In the genomic region with DNA sequence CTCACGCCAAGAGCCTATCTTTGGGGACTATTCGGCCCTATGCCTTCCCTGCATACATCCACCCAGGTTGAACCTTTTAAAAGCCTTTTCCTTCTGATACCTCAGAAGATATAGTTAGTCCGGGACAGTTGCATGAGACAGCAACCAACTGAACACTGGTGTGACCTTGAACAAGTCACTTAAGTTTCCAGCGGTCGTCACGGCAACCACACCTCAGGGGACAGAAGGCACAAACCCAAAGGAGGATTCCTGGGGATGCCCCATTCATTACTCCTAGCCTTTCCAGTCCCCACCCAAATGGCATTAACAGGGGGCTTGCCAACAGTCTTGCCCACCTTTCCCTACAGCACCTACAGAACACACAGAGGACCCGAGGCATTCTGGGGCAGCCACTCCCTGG, we compare ENCODE assay signal across 13 mouse cellular contexts. TPM values are rescaled to one million over a fixed set of nuclear protein-coding genes. Genes with fewer than 3 reads are reported as not detected.
A peak's percentile ranks its signal among the peaks of the same experiment; 100 is the strongest.
DNase-seq lines count a peak whose midpoint lies in the region; ATAC-seq and TF ChIP-seq lines count a peak whose summit lies in the region.
"Had no signal": no experiment of that assay in that cellular context is flagged by ENCODE, and none has a peak within 500 bp of the region (broad histone marks: within the 10 kb centered on the region; RNA-seq: fewer than 3 reads in every experiment).

No protein-coding gene starts in this region.

- H3K27ac ChIP-seq in neural tube, embryonic 11.5 days (ENCODE audit: low read depth, low read length) = no peak overlapping the region
- H3K27ac ChIP-seq in forebrain, embryonic 16.5 days (ENCODE audit: low read length) = no peak overlapping the region
- peak overlapping the region; percentile 94 for H3K27ac ChIP-seq in midbrain, embryonic 10.5 days (replicated peaks)
- H3K27ac ChIP-seq in kidney, adult 2 months (ENCODE audit: insufficient read depth, low read depth, low read length) = no peak overlapping the region
- H3K27ac ChIP-seq: liver, embryonic 13.5 days; macrophage had no signal

- H3K9ac ChIP-seq in neural tube, embryonic 11.5 days (ENCODE audit: low read length) = no peak overlapping the region
- no peak overlapping the region for H3K9ac ChIP-seq in forebrain, embryonic 16.5 days (replicated peaks; ENCODE audit: low read depth, low read length)
- H3K9ac ChIP-seq: liver, embryonic 13.5 days had no signal

- no peak for DNase-seq in neural tube, embryonic 11.5 days (ENCODE audit: low spot score)
- no peak for DNase-seq in neural tube, embryonic 10.5 days (ENCODE audit: extremely low spot score, low spot score)
- no peak for DNase-seq in midbrain, embryonic 10.5 days (ENCODE audit: low spot score)
- no peak for DNase-seq in frontal cortex, postnatal 36 days (ENCODE audit: low spot score in 2 of 2)
- DNase-seq in kidney, postnatal 4 days = no peak
- DNase-seq in ovary, postnatal 36 days (ENCODE audit: low spot score) = no peak
- DNase-seq in kidney, adult 2 months = no peak
- DNase-seq: liver, embryonic 13.5 days; thymus, adult 18-20 months had no signal

- H3K4me1 ChIP-seq in neural tube, embryonic 11.5 days (ENCODE audit: control insufficient read depth, insufficient read depth, low read length) = no peaks in the 10 kb centered on the region
- peaks cover 60% of the 10 kb centered on the region for H3K4me1 ChIP-seq in forebrain, embryonic 16.5 days (replicated peaks; ENCODE audit: control insufficient read depth, insufficient read depth, low read length)
- H3K4me1 ChIP-seq in midbrain, embryonic 10.5 days = peaks cover 81% of the 10 kb centered on the region
- no peaks in the 10 kb centered on the region for H3K4me1 ChIP-seq in kidney, adult 2 months (ENCODE audit: control insufficient read depth, insufficient read depth, low read length)

- no peak for ATAC-seq in neural tube, embryonic 11.5 days (ENCODE audit: insufficient read depth, low FRiP score, low TSS enrichment)
- ATAC-seq in forebrain, embryonic 16.5 days = no peak
- ATAC-seq: CD4-positive, CD25-positive, alpha-beta regulatory T cell, adult 4 months had no signal

- no peaks in the 10 kb centered on the region for H3K36me3 ChIP-seq in neural tube, embryonic 11.5 days (ENCODE audit: control insufficient read depth, insufficient read depth, low read length)
- no peaks in the 10 kb centered on the region for H3K36me3 ChIP-seq in forebrain, embryonic 16.5 days (ENCODE audit: control insufficient read depth, insufficient read depth)
- H3K36me3 ChIP-seq in midbrain, embryonic 10.5 days = 0 out of 2 replicates have a peak, but pooled peaks cover under 1% of the 10 kb centered on the region
- H3K36me3 ChIP-seq in kidney, adult 2 months (ENCODE audit: control insufficient read depth, insufficient read depth, low read length) = no peaks in the 10 kb centered on the region
- H3K36me3 ChIP-seq: liver, embryonic 13.5 days had no signal

- no peak for TF ChIP-seq CTCF in kidney, adult 2 months (conservative IDR thresholded peaks at IDR 0.05; ENCODE audit: insufficient read depth, insufficient read length, low read depth, low read length)

- H3K4me2 ChIP-seq in neural tube, embryonic 11.5 days (ENCODE audit: low read depth) = peak overlapping the region; percentile 90; the same call in 1 of the 2 replicates
- peak overlapping the region; percentile 92 for H3K4me2 ChIP-seq in forebrain, embryonic 16.5 days (ENCODE audit: low read length)

- H3K4me3 ChIP-seq in neural tube, embryonic 11.5 days (ENCODE audit: low read depth, low read length) = no peak overlapping the region; the same call in 1 of the 2 replicates
- peak overlapping the region; percentile 74 for H3K4me3 ChIP-seq in forebrain, embryonic 16.5 days (replicated peaks; ENCODE audit: low read length)
- peak overlapping the region; percentile 86 for H3K4me3 ChIP-seq in midbrain, embryonic 10.5 days
- no peak overlapping the region for H3K4me3 ChIP-seq in kidney, adult 2 months (ENCODE audit: insufficient read depth, low read depth, low read length)
- H3K4me3 ChIP-seq: erythroblast, embryonic 14.5 days had no signal

- no peaks in the 10 kb centered on the region for H3K9me3 ChIP-seq in neural tube, embryonic 11.5 days (ENCODE audit: control insufficient read depth, low read length)
- H3K9me3 ChIP-seq in forebrain, embryonic 16.5 days (ENCODE audit: control insufficient read depth, low read length) = no peaks in the 10 kb centered on the region
- H3K9me3 ChIP-seq in midbrain, embryonic 10.5 days (replicated peaks) = 0 out of 2 replicates have a peak, but pooled peaks cover 4% of the 10 kb centered on the region
- H3K9me3 ChIP-seq: liver, embryonic 13.5 days had no signal

- WGBS in neural tube, embryonic 11.5 days = 90% methylated on average over 7 of the region's 7 CpGs
- WGBS in forebrain, embryonic 16.5 days = 90% methylated on average over 7 of the region's 7 CpGs
- WGBS in midbrain, embryonic 10.5 days = 96% methylated on average over 7 of the region's 7 CpGs
- 90% methylated on average over 7 of the region's 7 CpGs for WGBS in kidney, adult 2 months

- no peak for TF ChIP-seq POLR2A in kidney, adult 2 months (IDR thresholded peaks at IDR 0.05; ENCODE audit: low read depth, low read length)

- peaks cover 4% of the 10 kb centered on the region for H3K27me3 ChIP-seq in neural tube, embryonic 11.5 days (ENCODE audit: control insufficient read depth, insufficient read depth, low read length)
- peaks cover 6% of the 10 kb centered on the region; the same call in 1 of the 2 replicates for H3K27me3 ChIP-seq in forebrain, embryonic 16.5 days (replicated peaks; ENCODE audit: control insufficient read depth, insufficient read depth, low read length)
- H3K27me3 ChIP-seq in midbrain, embryonic 10.5 days (ENCODE audit: low read depth, poor library complexity, severe bottlenecking) = peaks cover 69% of the 10 kb centered on the region
- H3K27me3 ChIP-seq in kidney, adult 2 months (replicated peaks; ENCODE audit: control insufficient read depth, insufficient read depth, low read length) = no peaks in the 10 kb centered on the region

RNA-seq across cellular contexts. Expression of gene Lmo1, which starts 6.3 kb away (rescaled TPM):
- polyA plus RNA-seq in neural tube, embryonic 11.5 days (2014; fragmentation: Nextera tagmentation; extraction: Ambion mirVana) = 23.4 and 25.0 TPM in 2 replicates
- polyA plus RNA-seq in forebrain, embryonic 16.5 days (2015; fragmentation: Nextera tagmentation; extraction: Ambion mirVana) = 64.2 and 82.2 TPM in 2 replicates
- 34.8 and 57.9 TPM in 2 replicates for polyA plus RNA-seq in midbrain, embryonic 10.5 days (2016; fragmentation: Nextera tagmentation; extraction: Ambion mirVana)
- 8.5 and 9.6 TPM in 2 replicates for polyA plus RNA-seq in kidney, adult 2 months (2012; rRNA removed)
- polyA plus RNA-seq: CD4-positive, CD25-positive, alpha-beta regulatory T cell, adult 4 months; erythroblast, embryonic 14.5 days; macrophage had no signal

Comparison
In these comparisons a context has a peak if more than half of its experiments do, and no peak if none do; other contexts are left out.
1. H3K4me3 ChIP-seq: peak in forebrain, embryonic 16.5 days (single experiment) and midbrain, embryonic 10.5 days (single experiment); none in neural tube, embryonic 11.5 days (single experiment) and kidney, adult 2 months (single experiment).